Mouse (Mus musculus) erythroid progenitor cell, adult 5-6 weeks (primary cell): ENCODE data around the gene Cd2bp2. TPM values are rescaled to one million over a fixed set of nuclear protein-coding genes. Genes with fewer than 3 reads are reported as not detected.
"Not testable (repeated sequence)": the region's sequence is repeated elsewhere in the genome, so short reads cannot be mapped to it uniquely, and the experiment has no call there.

Source experiments
- ATAC-seq: replicated peaks from 2 replicates; pipeline ENCODE4 v1.8.0; 2016; ENCODE audit warnings: moderate number of reproducible peaks, mild to moderate bottlenecking, moderate TSS enrichment, inconsistent platforms; ENCODE audit not compliant: poor library complexity, low FRiP score, severe bottlenecking
- total RNA-seq, 2 experiments: library from RNA; stranded (forward) in 1 of 2; stranded (reverse) in 1 of 2; fragments of 150-400 nt in 1 of 2; fragments of 186-747, 209-891 nt in 1 of 2; gene quantifications; 2 replicates each; pipeline versions ENCODE4 v1.2.3 to v1.2.4; 2015 to 2017; ENCODE audit warnings: low replicate concordance in 2 of 2

Gene Cd2bp2
- total RNA-seq, 2 experiments from 2014 or later, result 25.2 to 43.6 TPM

DNA sequence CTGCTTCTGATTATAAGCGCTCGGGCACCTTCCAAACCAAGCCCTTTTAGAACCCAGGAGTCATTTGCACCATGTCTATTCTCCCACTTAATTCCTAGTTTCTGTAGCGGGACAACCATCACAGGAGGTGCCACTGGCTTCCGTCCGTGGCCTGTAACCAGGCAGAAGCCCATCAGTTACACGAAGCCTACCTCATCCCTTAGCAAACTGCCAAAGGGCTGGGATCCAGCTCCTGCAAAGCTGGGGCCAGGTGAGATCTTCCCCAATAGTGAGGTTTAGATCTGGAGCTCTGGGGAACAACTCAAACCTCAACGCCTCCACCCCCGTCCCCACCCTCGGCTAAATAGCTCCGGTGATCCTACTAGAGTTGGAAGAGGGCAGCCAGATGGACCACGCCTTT is 634 bp upstream of the Cd2bp2 start:
- peak; percentile 5 for ATAC-seq

DNA sequence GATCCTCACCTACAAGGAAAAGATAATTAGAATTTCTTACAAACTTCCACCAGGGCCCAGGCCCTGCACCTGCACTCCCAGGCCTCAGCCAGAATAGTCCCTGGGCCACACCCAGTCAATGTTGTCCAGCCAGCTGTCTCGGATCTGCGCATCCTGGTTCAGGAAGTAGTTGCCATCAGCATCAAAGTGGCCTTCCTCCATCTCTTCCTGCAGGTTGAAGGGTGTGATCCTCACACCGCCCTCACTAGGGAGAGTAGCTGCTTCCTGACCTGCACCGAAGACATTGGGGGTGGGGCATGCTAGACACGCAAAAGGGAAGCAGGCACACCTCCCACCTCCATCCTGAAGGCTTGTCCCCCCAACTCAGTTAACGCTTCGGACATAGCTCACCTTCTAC is 1.2 kb downstream of the Cd2bp2 start:
- ATAC-seq, result no peak

DNA sequence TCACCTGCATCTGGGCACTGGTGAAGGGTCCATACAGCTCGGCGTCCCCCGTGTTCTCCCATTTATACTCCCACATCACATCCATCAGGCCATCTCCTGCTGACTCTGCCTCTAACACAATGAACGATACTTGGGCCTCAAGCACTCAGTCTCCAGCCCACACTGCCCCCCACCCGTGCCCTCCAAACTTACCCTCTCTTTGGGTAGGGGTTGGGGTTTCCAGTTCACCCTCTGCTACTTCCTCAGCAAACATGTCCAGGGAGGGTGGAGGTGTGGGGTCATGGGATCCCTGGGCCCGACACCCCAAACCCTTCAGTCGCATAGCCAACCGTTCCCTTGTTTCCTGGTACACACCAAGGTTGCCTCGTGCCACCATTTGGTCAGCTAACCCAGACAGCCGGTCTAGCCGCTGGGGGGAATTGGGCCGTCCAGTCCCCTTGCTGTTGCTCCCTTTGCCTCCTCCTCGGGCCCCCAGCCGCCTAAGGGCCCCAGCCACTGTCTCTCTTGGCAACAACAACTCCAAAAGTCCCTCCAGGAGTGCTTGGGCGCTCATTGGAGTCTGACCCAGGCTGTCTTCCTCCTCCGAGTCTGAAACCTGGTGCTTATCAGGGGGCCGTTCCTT is 1.7 kb downstream of the Cd2bp2 start:
- ATAC-seq, result no peak

DNA sequence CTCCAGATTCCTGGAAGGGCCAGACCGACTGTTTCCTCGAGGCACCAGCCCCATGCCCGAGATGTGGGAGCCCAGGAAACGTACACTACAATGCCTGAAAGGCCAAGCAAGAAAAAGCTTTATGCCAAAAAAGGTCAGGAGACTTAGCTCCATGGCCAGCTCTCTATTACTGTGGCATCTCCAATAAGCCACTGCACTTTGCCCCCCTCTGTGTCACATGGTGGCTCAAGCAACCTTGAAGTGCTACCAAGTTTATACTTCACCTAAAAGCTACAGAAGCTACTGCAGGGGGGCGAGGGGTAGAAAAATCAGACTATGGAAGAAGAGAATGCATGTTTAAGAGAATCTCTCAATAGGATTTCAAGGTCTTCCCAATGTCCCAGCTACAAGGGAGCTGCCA is 2.9 kb downstream of the Cd2bp2 start:
- no peak for ATAC-seq

DNA sequence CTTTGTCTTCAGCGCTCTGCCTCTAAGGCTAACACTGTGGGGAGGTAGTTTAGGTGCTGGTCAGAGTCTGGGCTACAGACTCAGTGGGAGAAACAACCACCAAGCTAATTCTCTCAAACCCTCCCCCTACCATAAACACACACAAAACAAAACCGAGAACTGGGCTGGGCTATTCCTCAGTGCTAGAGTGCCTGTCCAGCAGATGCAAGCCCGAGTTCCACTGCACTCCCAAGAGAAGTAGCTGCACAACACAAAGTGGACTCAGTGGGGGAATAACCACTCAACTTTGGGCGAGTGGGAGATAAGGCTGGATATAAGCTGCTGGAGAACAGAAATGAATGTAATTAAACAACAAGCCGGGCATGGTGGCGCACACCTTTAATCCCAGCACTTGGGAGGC is 5.2 kb downstream of the Cd2bp2 start:
- ATAC-seq, result no peak

DNA sequence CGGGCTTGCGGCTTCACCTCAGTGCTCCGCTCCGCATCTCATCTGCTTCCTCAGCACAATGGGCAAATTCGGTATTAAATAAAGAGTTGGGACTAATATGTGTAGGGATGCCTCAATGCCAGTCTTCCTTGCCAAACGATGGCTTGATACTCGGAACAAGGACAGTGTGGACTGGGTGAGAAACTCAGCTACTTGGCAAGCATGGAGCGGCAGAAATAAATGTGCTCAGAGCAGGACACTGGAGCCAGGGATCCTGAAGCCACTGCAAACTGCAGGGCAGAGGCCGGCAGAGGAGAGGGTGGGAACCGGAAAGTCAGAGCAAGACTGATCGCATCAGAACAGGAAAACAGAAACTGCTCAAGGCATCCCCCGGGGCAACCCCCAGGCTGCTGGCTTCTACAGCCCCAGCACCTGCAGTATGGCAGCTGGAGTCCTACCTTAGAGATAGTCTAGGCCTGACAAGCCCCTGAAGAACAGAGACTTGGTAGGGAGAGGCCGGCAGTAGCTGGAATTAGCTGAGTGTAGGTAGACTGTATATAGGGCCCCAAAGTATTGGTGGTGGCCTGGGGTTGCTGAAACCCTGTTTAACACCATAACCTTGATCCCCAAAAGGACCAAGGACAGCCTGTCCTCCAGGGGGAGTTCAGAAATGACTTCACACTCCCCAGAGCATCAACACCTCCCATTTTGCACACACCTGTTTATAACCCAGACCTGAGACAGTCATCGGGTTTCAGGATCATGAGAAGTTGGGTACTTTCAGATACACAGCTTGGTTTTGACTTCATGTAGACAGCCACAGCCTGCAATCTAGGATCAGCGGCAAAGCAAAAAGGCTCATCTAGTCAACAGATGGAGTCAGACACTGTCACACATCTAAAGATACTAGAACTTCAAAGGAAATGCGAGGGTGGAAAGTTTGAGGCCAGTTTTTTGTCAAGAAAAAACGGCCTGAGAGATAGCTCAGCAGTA is 7.3 kb downstream of the Cd2bp2 start:
- no peak for ATAC-seq

DNA sequence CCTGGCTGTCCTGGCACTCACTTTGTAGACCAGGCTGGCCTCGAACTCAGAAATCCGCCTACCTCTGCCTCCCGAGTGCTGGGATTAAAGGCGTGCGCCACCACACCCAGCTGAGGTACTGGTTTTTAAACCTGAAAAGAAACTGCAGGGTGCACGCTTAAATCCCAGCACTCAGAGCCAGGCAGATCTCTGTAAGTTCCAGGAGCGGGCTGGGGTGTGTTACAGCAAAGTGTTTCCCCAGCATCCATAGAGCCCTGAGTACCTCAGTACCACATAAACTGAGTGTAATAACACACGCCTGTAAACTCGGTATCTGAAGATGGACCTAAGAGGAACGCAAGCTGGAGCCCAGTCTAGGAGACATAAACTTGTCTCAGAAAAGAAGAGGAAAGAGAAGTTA is 8.5 kb downstream of the Cd2bp2 start:
- ATAC-seq, result no peak

DNA sequence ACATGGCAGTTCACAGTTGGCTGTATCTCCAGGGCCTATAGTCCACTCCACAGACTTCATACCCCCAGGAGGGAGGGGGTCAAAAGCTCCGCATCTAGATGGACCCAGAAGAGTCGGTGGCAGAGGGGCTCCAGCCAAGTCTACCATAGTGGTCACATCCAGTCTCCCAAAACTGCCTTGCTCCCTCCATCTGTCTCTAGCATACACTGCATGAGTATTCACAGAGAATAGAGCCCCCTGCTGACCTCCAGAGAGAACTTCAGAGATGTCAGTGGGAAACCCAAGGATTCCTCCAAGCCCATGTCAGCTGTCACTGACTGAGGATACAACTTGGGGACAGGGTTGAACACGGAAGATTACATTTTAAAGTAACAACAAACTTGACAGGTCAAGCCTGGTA is 10.2 kb downstream of the Cd2bp2 start:
- 0 out of 2 replicates have a peak, but pooled peaks have one; percentile 22 for ATAC-seq

DNA sequence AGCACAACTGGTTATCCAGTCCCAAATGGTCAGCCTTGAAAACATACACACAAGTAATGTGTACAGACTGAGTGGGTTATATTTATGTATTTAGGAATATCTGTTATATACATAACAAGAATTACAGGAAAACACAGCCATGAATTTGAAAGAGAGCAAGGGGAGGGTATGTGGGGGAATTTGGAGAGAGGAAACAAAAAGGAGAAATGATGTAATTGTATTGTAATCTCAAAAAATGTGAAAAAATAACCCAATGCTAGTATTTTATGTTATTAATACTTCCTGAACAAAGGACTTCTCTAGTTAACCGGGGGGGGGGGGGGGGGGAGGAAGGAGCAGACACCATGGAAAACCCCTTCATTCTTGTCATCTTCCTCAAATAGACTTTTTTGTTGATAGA is 11.1 kb downstream of the Cd2bp2 start:
- ATAC-seq, result no peak

DNA sequence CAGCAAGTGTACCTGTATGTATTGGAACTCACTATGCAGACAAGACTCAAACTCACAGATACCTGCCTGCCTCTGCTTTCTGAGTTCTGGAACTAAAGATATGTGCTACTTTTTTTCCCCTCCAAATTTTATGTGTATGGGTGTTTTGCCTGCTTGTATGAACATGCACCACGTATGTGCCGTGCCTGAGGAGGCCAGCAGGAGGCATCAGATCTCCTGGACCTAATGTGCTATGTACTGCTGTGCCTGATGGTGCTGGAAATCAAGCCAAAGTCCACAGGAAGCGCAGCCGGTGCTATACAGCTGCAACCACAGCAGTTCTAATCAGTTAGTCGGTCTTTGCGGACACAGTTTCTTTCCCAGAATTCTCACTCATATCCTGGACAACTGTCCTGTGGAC is 12.0 kb downstream of the Cd2bp2 start:
- ATAC-seq, result peak; percentile 74

DNA sequence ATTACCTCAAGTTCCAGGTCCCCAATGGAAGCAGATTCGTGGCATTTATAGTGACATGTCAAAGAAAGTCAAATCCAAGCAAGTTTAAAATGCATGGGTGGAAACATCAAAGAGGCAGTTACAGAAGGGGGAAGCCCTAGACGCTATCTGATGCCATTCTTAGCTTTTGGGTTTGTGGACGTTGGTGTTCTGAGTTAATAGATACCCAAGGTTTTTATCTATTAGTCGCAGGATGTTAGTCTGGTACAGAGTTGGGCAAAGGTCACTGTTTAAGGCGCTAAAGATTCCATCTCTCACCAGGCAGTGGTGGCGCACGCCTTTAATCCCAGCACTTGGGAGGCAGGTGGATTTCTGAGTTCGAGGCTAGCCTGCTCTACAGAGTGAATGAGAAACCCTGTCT is 12.5 kb downstream of the Cd2bp2 start:
- peak; percentile 35; the same call in 1 of the 2 replicates for ATAC-seq

DNA sequence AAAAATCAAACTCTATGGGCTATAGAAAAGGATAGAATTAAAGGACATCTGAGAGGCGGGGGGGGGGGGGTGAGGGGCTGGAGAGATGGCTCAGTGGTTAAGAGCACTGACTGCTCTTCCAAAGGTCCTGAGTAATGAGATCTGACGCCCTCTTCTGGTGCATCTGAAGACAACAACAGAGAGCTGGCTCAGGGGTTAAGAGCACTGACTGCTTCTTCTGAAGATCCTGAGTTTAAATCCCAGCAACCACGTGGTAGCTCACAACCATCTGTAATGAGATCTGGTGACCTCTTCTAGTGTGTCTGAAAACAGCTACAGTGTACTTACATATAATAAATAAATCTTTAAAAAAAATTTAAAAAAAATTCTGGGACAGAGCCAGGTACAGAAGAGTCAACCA is 14.1 kb downstream of the Cd2bp2 start:
- ATAC-seq, result not testable (repeated sequence)

DNA sequence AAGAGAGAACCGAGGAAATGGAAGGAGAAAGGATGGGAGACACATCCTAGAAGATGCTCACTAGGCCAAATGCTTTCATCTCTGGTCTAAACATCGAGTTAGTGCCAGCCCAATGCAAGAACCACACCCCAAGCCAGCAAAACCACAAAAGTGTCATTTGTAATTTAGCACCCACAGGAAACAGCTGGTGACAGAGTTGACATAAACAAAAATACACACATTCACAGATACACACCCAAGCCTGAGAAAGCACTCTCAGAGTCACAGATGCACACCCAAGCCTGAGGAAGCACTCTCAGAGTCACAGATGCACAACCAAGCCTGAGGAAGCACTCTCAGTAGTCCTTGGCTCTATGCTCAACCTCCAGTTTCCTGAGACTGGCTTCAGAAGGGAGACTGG is 15.1 kb downstream of the Cd2bp2 start:
- ATAC-seq, result no peak

DNA sequence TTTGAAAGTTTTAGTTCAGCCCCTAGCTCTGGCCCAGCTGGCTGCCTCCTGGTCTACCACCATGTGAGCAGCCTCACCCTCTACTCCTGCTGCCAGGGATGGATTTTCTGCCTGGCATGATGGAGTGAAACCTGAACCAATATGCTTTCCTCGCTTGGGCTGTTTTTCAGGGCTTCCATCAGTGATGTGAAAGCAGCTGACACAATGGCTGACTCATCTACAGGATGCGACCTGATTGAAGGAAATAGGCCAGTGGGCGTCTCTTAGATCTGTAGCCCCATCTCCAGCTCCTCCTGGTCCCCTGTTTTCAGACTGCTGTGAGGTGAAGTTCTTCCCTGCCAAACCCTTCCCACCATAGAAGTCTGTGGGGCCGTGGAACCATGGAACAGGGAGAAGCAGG is 18.9 kb downstream of the Cd2bp2 start:
- no peak for ATAC-seq

DNA sequence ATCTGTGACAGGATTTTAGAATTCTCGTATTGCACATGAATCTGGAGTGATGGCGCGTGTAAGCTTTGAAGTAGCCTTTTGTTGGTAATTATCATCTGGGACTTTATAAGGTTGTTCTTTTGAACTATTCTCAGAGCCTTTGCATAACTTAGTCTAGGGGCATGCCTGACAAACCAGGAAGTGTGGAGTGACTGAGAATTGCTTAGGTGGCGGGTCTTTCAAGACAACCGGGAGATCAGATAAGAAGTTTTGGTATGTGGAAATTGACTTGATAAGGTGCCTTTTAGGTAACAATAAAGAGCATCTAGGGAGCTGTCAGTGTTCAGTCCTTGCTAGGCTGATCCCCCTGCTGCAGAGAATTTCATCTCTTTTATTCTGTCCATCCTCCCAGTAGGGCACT is 29.3 kb downstream of the Cd2bp2 start:
- ATAC-seq, result no peak

DNA sequence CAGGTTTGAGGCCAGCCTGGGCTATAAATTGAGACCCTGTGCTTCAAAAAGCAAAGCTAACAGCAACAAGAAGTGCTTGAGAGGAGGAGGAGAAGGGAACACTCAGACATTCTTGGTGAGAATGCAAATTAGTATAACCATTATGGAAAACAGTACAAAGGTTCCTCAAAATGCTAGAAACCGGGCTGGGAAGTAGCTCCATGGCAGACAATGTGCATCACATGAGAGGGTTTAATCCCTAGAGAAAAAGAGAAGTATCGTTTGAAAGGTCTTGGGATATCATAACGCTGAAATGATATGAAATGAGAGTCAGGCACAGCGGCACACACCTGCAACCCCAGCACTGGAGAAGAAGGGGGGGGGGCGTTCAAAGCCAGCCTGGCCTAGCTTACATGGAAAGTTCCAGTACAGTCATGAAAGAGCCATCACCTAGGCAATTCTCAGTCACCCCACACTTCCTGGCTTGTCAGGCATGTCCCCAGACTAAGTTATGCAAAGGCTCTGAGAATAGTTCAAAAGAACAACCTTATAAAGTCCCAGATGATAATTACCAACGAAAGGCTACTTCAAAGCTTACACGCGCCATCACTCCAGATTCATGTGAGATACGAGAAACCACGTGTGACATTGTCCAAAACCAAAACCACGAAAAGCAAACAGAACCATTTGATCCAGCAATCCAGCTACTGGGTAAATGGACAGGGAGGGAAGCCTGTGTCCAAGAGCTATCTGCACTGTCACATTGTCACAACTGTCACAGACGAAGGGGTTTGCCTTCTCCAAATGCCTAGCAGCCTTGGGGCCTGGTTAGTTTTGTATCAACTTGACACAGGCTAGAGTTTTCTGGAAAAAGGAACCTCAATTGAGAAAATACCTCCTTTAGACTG is 30.0 kb downstream of the Cd2bp2 start:
- ATAC-seq, result no peak

DNA sequence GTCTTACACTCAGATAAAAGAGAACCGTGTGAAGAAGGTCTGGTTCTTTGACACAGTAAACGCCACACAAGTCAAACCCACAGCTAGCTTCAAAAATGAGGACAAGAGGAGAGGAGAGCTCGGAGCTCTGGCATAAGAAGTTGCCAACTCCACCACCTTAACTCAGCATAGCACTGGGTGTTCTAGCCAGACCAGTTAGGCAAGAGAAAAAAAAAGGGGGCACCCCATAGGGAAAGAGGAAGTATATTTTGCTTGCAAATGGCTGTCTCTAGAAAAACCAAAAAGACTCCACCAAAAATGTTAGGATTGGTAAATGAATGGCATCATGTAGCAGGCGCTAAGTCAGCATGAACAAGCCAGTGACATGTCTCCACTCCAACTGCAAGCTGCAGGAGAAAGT is 31.8 kb downstream of the Cd2bp2 start:
- ATAC-seq, result no peak

DNA sequence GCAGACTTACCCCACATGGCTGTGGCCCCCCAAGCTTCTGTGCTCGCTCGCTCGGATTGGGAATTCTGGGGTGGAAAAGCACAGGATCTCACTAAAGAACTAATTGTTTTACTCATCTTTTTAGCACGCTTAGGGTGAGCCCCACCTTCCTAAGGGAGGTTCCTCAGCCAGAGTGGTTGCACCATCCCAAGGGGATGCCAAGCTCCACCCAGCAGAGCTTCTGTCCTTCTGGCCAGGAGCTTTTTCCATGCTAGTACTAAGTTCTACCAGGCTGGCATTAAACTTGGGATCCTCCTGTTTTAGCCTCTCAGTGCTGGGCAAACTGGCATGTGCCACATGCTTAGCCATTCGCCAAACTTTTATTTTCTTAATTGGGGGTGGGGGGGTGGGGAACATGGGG is 33.3 kb downstream of the Cd2bp2 start:
- no peak for ATAC-seq

DNA sequence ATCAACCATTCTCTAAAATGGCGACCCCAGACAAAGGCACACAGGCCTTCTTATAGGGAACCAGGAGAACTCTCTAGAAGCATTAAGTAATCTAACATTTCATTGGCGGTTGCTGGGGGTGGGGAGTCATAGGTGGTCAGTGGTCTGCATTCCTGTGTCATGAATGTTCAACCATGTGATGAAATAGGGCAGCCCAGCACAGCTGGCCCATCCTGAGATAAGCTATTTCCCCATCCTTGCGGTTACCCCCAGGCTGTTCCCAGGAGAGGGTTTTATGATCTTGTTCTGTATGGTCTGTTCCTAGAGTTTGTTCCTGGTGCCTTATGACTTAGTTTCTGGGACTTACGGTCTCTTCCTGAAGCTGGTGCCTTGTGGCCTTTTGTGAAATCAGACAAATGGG is 38.3 kb downstream of the Cd2bp2 start:
- no peak for ATAC-seq

DNA sequence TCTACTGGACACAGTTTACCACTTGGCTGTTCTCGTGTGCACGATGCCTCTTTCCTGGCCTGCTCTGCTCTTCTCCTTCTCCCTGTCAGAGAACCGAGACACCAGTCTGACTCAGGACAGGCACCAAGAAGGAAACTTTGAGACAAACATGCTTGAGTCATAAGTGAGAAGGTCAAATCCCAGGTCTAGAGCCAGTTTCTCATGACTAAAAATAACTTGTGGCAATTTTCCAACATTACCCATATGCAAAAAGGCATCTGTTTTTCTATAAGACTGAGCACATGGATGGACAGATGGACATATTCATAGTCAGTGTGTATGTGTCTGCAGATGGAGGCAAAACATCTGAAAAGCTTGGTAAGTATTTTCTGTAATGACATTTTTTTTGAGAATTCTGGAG is 42.4 kb downstream of the Cd2bp2 start:
- 0 out of 2 replicates have a peak, but pooled peaks have one; percentile 28 for ATAC-seq
